Mouse (Mus musculus): ENCODE data around the gene Cib2. TPM values are rescaled to one million over a fixed set of nuclear protein-coding genes. Genes with fewer than 3 reads are reported as not detected.

The Cib2 gene
- 3.6 TPM for polyA plus RNA-seq (2015; fragmentation: Illumina TruSeq; extraction: RNeasy Lipid Tissue Mini Kit (QIAGEN cat#74804); ENCODE audit: insufficient read depth, low replicate concordance)

GRCm38 (mm10) chr9:54559771-54560471 lies at the start of gene Cib2:
Cib2 (minus strand) TSS chr9:54560218.

GRCm38 (mm10) chr9:54586199-54587061 lies 26.4 kb upstream of the Cib2 start, which contains the start of gene Idh3a:
Idh3a (plus strand) TSS chr9:54586334.

GRCm38 (mm10) chr9:54538684-54539083 lies 21.3 kb downstream of the Cib2 start, which contains the start of gene Sh2d7:
Sh2d7 (plus strand) TSS chr9:54538984.

GRCm38 (mm10) chr9:54501453-54502110 lies 58.4 kb downstream of the Cib2 start, which contains the start of gene Dmxl2:
Dmxl2 (minus strand) TSS chr9:54501626.

Other genes with a start within 250 kb of the Cib2 start
- gene Dmxl2, start 58.6 kb downstream of the Cib2 start, polyA plus RNA-seq (2015; fragmentation: Illumina TruSeq; extraction: RNeasy Lipid Tissue Mini Kit (QIAGEN cat#74804); ENCODE audit: insufficient read depth, low replicate concordance): 13.3 TPM
- gene Sh2d7, start 21.2 kb downstream of the Cib2 start, polyA plus RNA-seq (2015; fragmentation: Illumina TruSeq; extraction: RNeasy Lipid Tissue Mini Kit (QIAGEN cat#74804); ENCODE audit: insufficient read depth, low replicate concordance): not detected
- 58.3 TPM for gene Idh3a, start 26.1 kb upstream of the Cib2 start, polyA plus RNA-seq (2015; fragmentation: Illumina TruSeq; extraction: RNeasy Lipid Tissue Mini Kit (QIAGEN cat#74804); ENCODE audit: insufficient read depth, low replicate concordance)
- gene Acsbg1, start 101.7 kb upstream of the Cib2 start, polyA plus RNA-seq (2015; fragmentation: Illumina TruSeq; extraction: RNeasy Lipid Tissue Mini Kit (QIAGEN cat#74804); ENCODE audit: insufficient read depth, low replicate concordance): 1.7 TPM
- 12.0 TPM for gene Dnaja4, start 138.7 kb upstream of the Cib2 start, polyA plus RNA-seq (2015; fragmentation: Illumina TruSeq; extraction: RNeasy Lipid Tissue Mini Kit (QIAGEN cat#74804); ENCODE audit: insufficient read depth, low replicate concordance)
- 71.1 TPM for gene Wdr61, start 174.3 kb upstream of the Cib2 start, polyA plus RNA-seq (2015; fragmentation: Illumina TruSeq; extraction: RNeasy Lipid Tissue Mini Kit (QIAGEN cat#74804); ENCODE audit: insufficient read depth, low replicate concordance)
- not detected for gene Crabp1, start 204.5 kb upstream of the Cib2 start, polyA plus RNA-seq (2015; fragmentation: Illumina TruSeq; extraction: RNeasy Lipid Tissue Mini Kit (QIAGEN cat#74804); ENCODE audit: insufficient read depth, low replicate concordance)